Mouse (Mus musculus): ENCODE data around the gene Rft1.

- TF ChIP-seq CTCF (IDR thresholded peaks at IDR 0.05 in 2 of 3, conservative IDR thresholded peaks at IDR 0.05 in 1 of 3; ENCODE audit: control insufficient read depth in 1 of 3, insufficient read depth in 1 of 3, low read depth in 2 of 3, low read length in 3 of 3, poor library complexity in 1 of 3, severe bottlenecking in 1 of 3) (no peak), E2F4 (IDR thresholded peaks at IDR 0.05; ENCODE audit: borderline replicate concordance, low read depth, low read length) (no peak), JUND (IDR thresholded peaks at IDR 0.05; ENCODE audit: low read depth, low read length) (no peak), MAX (IDR thresholded peaks at IDR 0.05; ENCODE audit: low read length) (no peak), GABPA (IDR thresholded peaks at IDR 0.05; ENCODE audit: low read depth, low read length) (no peak), GATA1 (IDR thresholded peaks at IDR 0.05; ENCODE audit: low read depth, low read length) (no peak), EP300 (IDR thresholded peaks at IDR 0.05; ENCODE audit: low read depth in 1 of 2, low read length in 2 of 2) (no peak), TCF12 (IDR thresholded peaks at IDR 0.05; ENCODE audit: low read depth, low read length) (no peak), ZC3H11A (IDR thresholded peaks at IDR 0.05; ENCODE audit: low read depth, low read length) (no peak), CHD1 (IDR thresholded peaks at IDR 0.05; ENCODE audit: low read depth, low read length) (no peak), POLR2AphosphoS2 (IDR thresholded peaks at IDR 0.05; ENCODE audit: low read length) (no peak)
Measured at GRCm38 (mm10) chr14:30666061-30666460, 11.9 kb downstream of the Rft1 start.
